Mouse (Mus musculus): Measurements from ENCODE around the gene Nalcn.

- TF ChIP-seq CTCF (IDR thresholded peaks at IDR 0.05; ENCODE audit: low read depth) (no peak), EP300 (IDR thresholded peaks at IDR 0.05; ENCODE audit: low read depth) (no peak)
Observed at GRCm38 (mm10) chr14:123664451-123664850, 37.5 kb upstream of the Nalcn start.

Data from liver, embryonic 14.5 days (tissue).